Mouse (Mus musculus) bone marrow, adult 2 months (tissue): Measurements from ENCODE around the gene Phox2a.

Experiments
- CTCF ChIP-seq: fragments of 200-500 bp; IDR thresholded peaks from 2 replicates; pipeline ENCODE4 v1.5.1; 2011; ENCODE audit warnings: low read length, control low read depth; ENCODE audit not compliant: control insufficient read depth, insufficient read depth
- POLR2A ChIP-seq: fragments of 200-500 bp; IDR thresholded peaks from 2 replicates; pipeline ENCODE4 v1.6.1; 2011; ENCODE audit warnings: low read depth, mild to moderate bottlenecking, control low read depth, low read length, borderline replicate concordance; ENCODE audit not compliant: control insufficient read depth

GRCm38 (mm10) chr7:101821571-101822501 lies 3.7 kb downstream of the Phox2a start:
- no peak for TF ChIP-seq POLR2A
- TF ChIP-seq CTCF = no peak
